Mouse (Mus musculus) heart, embryonic 11.5 days (tissue): ENCODE results near the gene Cabp7. TPM values are rescaled to one million over a fixed set of nuclear protein-coding genes. Genes with fewer than 3 reads are reported as not detected.

ENCODE experiments used
- ATAC-seq: fragments of 200-750 bp; cut with Nextera tagmentation; replicated peaks from 2 replicates; pipeline ENCODE4 v1.8.0; 2017; ENCODE audit warnings: moderate library complexity; ENCODE audit not compliant: insufficient number of reproducible peaks, low FRiP score, low TSS enrichment
- H3K27ac ChIP-seq: fragments of 300-500 bp; sonication (generic); 2 replicates; pipeline ENCODE4 v1.5.1; 2014; ENCODE audit warnings: mild to moderate bottlenecking, low read depth, low read length
- H3K27me3 ChIP-seq: fragments of 300-500 bp; sonication (generic); 2 replicates; pipeline ENCODE4 v1.6.1; 2014; ENCODE audit warnings: mild to moderate bottlenecking, low read length, mixed read lengths; ENCODE audit not compliant: control insufficient read depth, insufficient read depth
- H3K36me3 ChIP-seq: fragments of 300-500 bp; sonication (generic); 2 replicates; pipeline ENCODE4 v1.6.1; 2014; ENCODE audit warnings: mild to moderate bottlenecking, low read length, moderate library complexity, mixed read lengths; ENCODE audit not compliant: control insufficient read depth, insufficient read depth
- H3K4me1 ChIP-seq: fragments of 300-500 bp; sonication (generic); 2 replicates; pipeline ENCODE4 v1.6.1; 2014; ENCODE audit warnings: low read length; ENCODE audit not compliant: control insufficient read depth, insufficient read depth
- H3K4me2 ChIP-seq: fragments of 300-500 bp; sonication (generic); 2 replicates; pipeline ENCODE4 v1.6.1; 2014; ENCODE audit warnings: mild to moderate bottlenecking, moderate library complexity
- H3K4me3 ChIP-seq: fragments of 300-500 bp; sonication (generic); 2 replicates; pipeline ENCODE4 v1.5.1; 2014; ENCODE audit warnings: low read depth, low read length
- H3K9ac ChIP-seq: fragments of 300-500 bp; sonication (generic); 2 replicates; pipeline ENCODE4 v1.6.1; 2014; ENCODE audit warnings: mild to moderate bottlenecking, low read depth, low read length, moderate library complexity
- H3K9me3 ChIP-seq: fragments of 300-500 bp; sonication (generic); replicated peaks from 2 replicates; pipeline ENCODE4 v1.6.1; 2016; ENCODE audit warnings: low read length; ENCODE audit not compliant: control insufficient read depth
- WGBS: fragments of 180-500 bp; shearing (Covaris S2); extraction: QIAGEN DNeasy Blood & Tissue Kit; methylation state at CpG from one replicate; pipeline ENCODE4 v1.1.7; 2014; ENCODE audit not compliant: insufficient replicate concordance; 5-methylcytosine and 5-hydroxymethylcytosine counted together
- polyA plus RNA-seq: library from polyadenylated mRNA; unstranded; fragments of >200 nt; fragmentation: Nextera tagmentation; extraction: Ambion mirVana; gene quantifications from 2 replicates; pipeline ENCODE4 v1.2.1, GENCODE M21; 2014

The Cabp7 gene
- polyA plus RNA-seq, 1 experiment from 2014 or later: 0.10 TPM

DNA sequence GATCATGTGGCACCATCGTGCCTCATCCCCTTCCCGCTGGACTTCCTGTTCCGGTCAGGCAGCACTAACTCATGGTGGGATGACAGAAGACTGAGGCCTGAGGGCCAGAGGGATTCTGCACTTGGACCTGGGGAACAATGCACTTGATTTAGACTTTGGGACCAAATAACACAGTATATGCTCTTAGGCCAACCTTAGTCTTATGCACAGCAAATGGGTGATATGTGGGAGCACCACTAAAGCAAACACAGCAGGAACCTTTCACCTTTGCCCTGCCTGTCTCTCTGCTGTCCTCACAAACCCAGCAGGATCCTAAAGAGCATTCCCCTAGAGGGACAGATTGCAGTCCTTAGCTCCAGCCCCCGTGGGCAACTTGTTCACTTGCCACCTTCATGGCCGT, 5.8 kb downstream of the Cabp7 start:
- H3K27me3 ChIP-seq: peaks cover 45% of the 10 kb centered on the region
- peaks cover 2% of the 10 kb centered on the region for H3K4me1 ChIP-seq
- H3K36me3 ChIP-seq: no peaks in the 10 kb centered on the region
- no peak for ATAC-seq
- H3K4me2 ChIP-seq: no peak overlapping the region
- WGBS: 48% methylated on average over 5 of the region's 5 CpGs
- no peak overlapping the region for H3K4me3 ChIP-seq
- H3K9me3 ChIP-seq: no peaks in the 10 kb centered on the region
- H3K27ac ChIP-seq: no peak overlapping the region
- H3K9ac ChIP-seq: no peak overlapping the region

GRCm38 (mm10) chr11:4738719-4739118, 7.9 kb downstream of the Cabp7 start:
- 89% methylated on average over 16 of the region's 16 CpGs for WGBS
- peaks cover 28% of the 10 kb centered on the region for H3K27me3 ChIP-seq

DNA sequence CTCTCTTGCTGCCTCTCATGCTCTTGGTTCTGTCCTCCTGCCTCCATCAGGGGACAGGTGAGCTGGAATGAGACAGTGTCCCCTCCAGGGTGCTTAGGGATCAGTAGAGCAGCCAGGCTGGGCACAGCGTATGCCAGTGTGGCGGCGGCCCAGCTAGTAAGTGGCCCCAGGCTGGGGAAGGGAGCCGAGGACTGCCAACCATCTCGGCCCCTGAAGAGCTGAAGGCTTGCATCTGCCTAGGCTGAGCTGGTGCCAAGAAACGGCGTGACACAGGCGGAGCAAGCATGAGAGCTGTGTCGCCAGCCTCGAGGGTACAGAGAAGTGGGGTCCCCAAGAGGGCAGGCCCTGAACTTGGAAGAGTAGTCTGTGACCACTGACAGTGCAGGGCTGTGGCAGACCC, 8.9 kb downstream of the Cabp7 start:
- 81% methylated on average over 10 of the region's 10 CpGs for WGBS
- Histone ChIP-seq H3K27ac (no peak overlapping the region), H3K4me2 (no peak overlapping the region), H3K36me3 (no peaks in the 10 kb centered on the region), H3K4me3 (no peak overlapping the region), H3K9ac (no peak overlapping the region), H3K4me1 (peaks cover 4% of the 10 kb centered on the region; the same call in 1 of the 2 replicates), H3K9me3 (no peaks in the 10 kb centered on the region), H3K27me3 (peaks cover 18% of the 10 kb centered on the region)
- no peak for ATAC-seq

More at GRCm38 (mm10) chr11:4738719-4739118, 7.9 kb downstream of the Cabp7 start:
- no peaks in the 10 kb centered on the region for H3K9me3 ChIP-seq
- ATAC-seq: no peak
- H3K36me3 ChIP-seq: no peaks in the 10 kb centered on the region
- H3K4me2 ChIP-seq: no peak overlapping the region
- H3K4me3 ChIP-seq: no peak overlapping the region
- H3K4me1 ChIP-seq: peaks cover 4% of the 10 kb centered on the region; the same call in 1 of the 2 replicates
- H3K9ac ChIP-seq: no peak overlapping the region
- no peak overlapping the region for H3K27ac ChIP-seq

- no peak for ATAC-seq
- 44% methylated on average over 6 of the region's 6 CpGs for WGBS
- Histone ChIP-seq H3K9me3 (no peaks in the 10 kb centered on the region), H3K9ac (no peak overlapping the region), H3K27me3 (peaks cover 9% of the 10 kb centered on the region), H3K4me3 (no peak overlapping the region), H3K4me1 (peaks cover 4% of the 10 kb centered on the region; the same call in 1 of the 2 replicates), H3K27ac (no peak overlapping the region), H3K4me2 (no peak overlapping the region), H3K36me3 (0 out of 2 replicates have a peak, but pooled peaks cover 3% of the 10 kb centered on the region)
These were observed 10.2 kb downstream of the Cabp7 start for GRCm38 (mm10) chr11:4736355-4736754.

GRCm38 (mm10) chr11:4734179-4734578, 12.4 kb downstream of the Cabp7 start:
- Histone ChIP-seq H3K4me2 (no peak overlapping the region), H3K9me3 (no peaks in the 10 kb centered on the region), H3K9ac (no peak overlapping the region), H3K36me3 (0 out of 2 replicates have a peak, but pooled peaks cover 3% of the 10 kb centered on the region), H3K4me3 (no peak overlapping the region), H3K27ac (no peak overlapping the region), H3K4me1 (peaks cover 13% of the 10 kb centered on the region), H3K27me3 (peaks cover 3% of the 10 kb centered on the region; the same call in 1 of the 2 replicates)
- ATAC-seq: no peak
- 47% methylated on average over 12 of the region's 12 CpGs for WGBS

GRCm38 (mm10) chr11:4731781-4732180, 14.8 kb downstream of the Cabp7 start:
- ATAC-seq: no peak
- H3K27ac ChIP-seq: no peak overlapping the region
- H3K4me3 ChIP-seq: no peak overlapping the region
- H3K27me3 ChIP-seq: peaks cover 3% of the 10 kb centered on the region; the same call in 1 of the 2 replicates
- H3K36me3 ChIP-seq: 0 out of 2 replicates have a peak, but pooled peaks cover 3% of the 10 kb centered on the region
- H3K4me1 ChIP-seq: peaks cover 13% of the 10 kb centered on the region
- no peak overlapping the region for H3K9ac ChIP-seq
- WGBS: 74% methylated on average over 7 of the region's 7 CpGs
- H3K4me2 ChIP-seq: no peak overlapping the region
- H3K9me3 ChIP-seq: no peaks in the 10 kb centered on the region

DNA sequence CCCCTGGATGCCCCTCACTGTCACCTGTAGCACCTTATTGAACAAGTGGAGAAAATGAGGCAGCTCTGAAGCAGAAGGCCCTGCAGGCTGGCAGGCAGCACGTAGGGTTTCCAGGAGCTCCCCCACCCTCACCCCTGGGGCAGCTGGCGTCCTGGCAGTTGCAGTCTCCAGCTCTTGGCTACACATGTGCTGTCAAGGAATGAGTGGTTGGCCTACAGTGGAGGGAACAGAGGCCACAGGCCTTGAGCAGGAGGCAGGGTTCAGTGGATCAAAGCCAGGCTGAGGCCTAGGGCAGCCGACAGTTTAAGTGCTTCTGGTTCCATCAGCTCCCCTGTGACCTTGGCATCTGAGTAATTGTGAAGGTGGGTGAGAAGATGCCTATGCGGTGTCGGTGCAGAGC, 15.7 kb downstream of the Cabp7 start:
- no peak overlapping the region for H3K9ac ChIP-seq
- no peak for ATAC-seq
- H3K36me3 ChIP-seq: peaks cover 3% of the 10 kb centered on the region; the same call in 1 of the 2 replicates
- 68% methylated on average over 5 of the region's 5 CpGs for WGBS
- no peak overlapping the region for H3K27ac ChIP-seq
- H3K4me1 ChIP-seq: peaks cover 13% of the 10 kb centered on the region
- H3K4me3 ChIP-seq: no peak overlapping the region
- H3K4me2 ChIP-seq: no peak overlapping the region
- peaks cover 3% of the 10 kb centered on the region; the same call in 1 of the 2 replicates for H3K27me3 ChIP-seq
- no peaks in the 10 kb centered on the region for H3K9me3 ChIP-seq

GRCm38 (mm10) chr11:4730096-4730495, 16.5 kb downstream of the Cabp7 start:
- ATAC-seq: no peak
- H3K27me3 ChIP-seq: no peaks in the 10 kb centered on the region; the same call in 1 of the 2 replicates
- H3K9ac ChIP-seq: no peak overlapping the region
- H3K27ac ChIP-seq: no peak overlapping the region
- H3K4me1 ChIP-seq: peaks cover 9% of the 10 kb centered on the region
- no peak overlapping the region for H3K4me2 ChIP-seq
- WGBS: 74% methylated on average over 6 of the region's 6 CpGs
- H3K36me3 ChIP-seq: peaks cover 6% of the 10 kb centered on the region; the same call in 1 of the 2 replicates
- no peak overlapping the region for H3K4me3 ChIP-seq
- no peaks in the 10 kb centered on the region for H3K9me3 ChIP-seq

GRCm38 (mm10) chr11:4729603-4730002, 17.0 kb downstream of the Cabp7 start:
- no peak overlapping the region for H3K4me3 ChIP-seq
- peaks cover 9% of the 10 kb centered on the region for H3K4me1 ChIP-seq
- no peak overlapping the region for H3K9ac ChIP-seq
- no peaks in the 10 kb centered on the region for H3K27me3 ChIP-seq
- H3K36me3 ChIP-seq: peaks cover 6% of the 10 kb centered on the region; the same call in 1 of the 2 replicates
- WGBS: 38% methylated on average over 12 of the region's 12 CpGs
- H3K27ac ChIP-seq: no peak overlapping the region
- ATAC-seq: peak; percentile 32; the same call in 1 of the 2 replicates
- H3K4me2 ChIP-seq: no peak overlapping the region
- no peaks in the 10 kb centered on the region for H3K9me3 ChIP-seq
